Mouse (Mus musculus) liver, postnatal 0 days (tissue): ENCODE measurements around the gene Lrig1. TPM values are rescaled to one million over a fixed set of nuclear protein-coding genes. Genes with fewer than 3 reads are reported as not detected.

ENCODE experiments used
- ATAC-seq: fragments of 200-750 bp; cut with Nextera tagmentation; 2 replicates; pipeline ENCODE4 v1.8.0; 2017; ENCODE audit warnings: mild to moderate bottlenecking, moderate library complexity
- DNase-seq: peaks from one replicate; pipeline ENCODE4 v3.0.0-alpha.2; 2016
- H3K27ac ChIP-seq: fragments of 300-500 bp; sonication (generic); 2 replicates; pipeline ENCODE4 v1.5.1; 2014; ENCODE audit warnings: antibody characterized with exemption, moderate library complexity, mild to moderate bottlenecking, low read depth
- H3K27me3 ChIP-seq: fragments of 300-500 bp; sonication (generic); 2 replicates; pipeline ENCODE4 v1.6.1; 2014; ENCODE audit warnings: low read length, control low read depth, mixed read lengths; ENCODE audit not compliant: insufficient read depth
- H3K36me3 ChIP-seq: fragments of 300-500 bp; sonication (generic); replicated peaks from 2 replicates; pipeline ENCODE4 v1.6.1; 2014; ENCODE audit warnings: mild to moderate bottlenecking, control low read depth, low read length, moderate library complexity, mixed read lengths; ENCODE audit not compliant: insufficient read depth
- H3K4me1 ChIP-seq: fragments of 300-500 bp; sonication (generic); 2 replicates; pipeline ENCODE4 v1.6.1; 2014; ENCODE audit warnings: antibody characterized with exemption, mild to moderate bottlenecking, control low read depth; ENCODE audit not compliant: insufficient read depth
- H3K4me2 ChIP-seq: fragments of 300-500 bp; sonication (generic); 2 replicates; pipeline ENCODE4 v1.6.1; 2014; ENCODE audit warnings: low read depth, mild to moderate bottlenecking, low read length, moderate library complexity, mixed read lengths
- H3K4me3 ChIP-seq: fragments of 300-500 bp; sonication (generic); 2 replicates; pipeline ENCODE4 v1.5.1; 2014; ENCODE audit warnings: low read depth, low read length
- H3K9ac ChIP-seq: fragments of 300-500 bp; sonication (generic); replicated peaks from 2 replicates; pipeline ENCODE4 v1.6.1; 2014; ENCODE audit warnings: mild to moderate bottlenecking, moderate library complexity
- H3K9me3 ChIP-seq: fragments of 300-500 bp; sonication (generic); 2 replicates; pipeline ENCODE4 v1.6.1; 2016; ENCODE audit warnings: mild to moderate bottlenecking, control low read depth, low read length, mixed read lengths
- CTCF ChIP-seq: sonication (generic); IDR thresholded peaks from 2 replicates; pipeline ENCODE4 v1.5.1; 2016; ENCODE audit warnings: antibody characterized with exemption, low read depth
- EP300 ChIP-seq: IDR thresholded peaks from 2 replicates; pipeline ENCODE4 v1.6.1; 2016; ENCODE audit warnings: antibody characterized with exemption, low read depth, mild to moderate bottlenecking
- WGBS: fragments of 180-500 bp; shearing (Covaris S2); extraction: QIAGEN DNeasy Blood & Tissue Kit; methylation state at CpG from one replicate; pipeline ENCODE4 v1.1.7; 2014; ENCODE audit not compliant: insufficient replicate concordance; 5-methylcytosine and 5-hydroxymethylcytosine counted together
- polyA plus RNA-seq: library from polyadenylated mRNA; unstranded; fragments of >200 nt; fragmentation: Nextera tagmentation; extraction: Ambion mirVana; gene quantifications from 2 replicates; pipeline ENCODE4 v1.2.1, GENCODE M21; 2015

Gene Lrig1
- polyA plus RNA-seq, 1 experiment from 2014 or later = 2.5 TPM

DNA sequence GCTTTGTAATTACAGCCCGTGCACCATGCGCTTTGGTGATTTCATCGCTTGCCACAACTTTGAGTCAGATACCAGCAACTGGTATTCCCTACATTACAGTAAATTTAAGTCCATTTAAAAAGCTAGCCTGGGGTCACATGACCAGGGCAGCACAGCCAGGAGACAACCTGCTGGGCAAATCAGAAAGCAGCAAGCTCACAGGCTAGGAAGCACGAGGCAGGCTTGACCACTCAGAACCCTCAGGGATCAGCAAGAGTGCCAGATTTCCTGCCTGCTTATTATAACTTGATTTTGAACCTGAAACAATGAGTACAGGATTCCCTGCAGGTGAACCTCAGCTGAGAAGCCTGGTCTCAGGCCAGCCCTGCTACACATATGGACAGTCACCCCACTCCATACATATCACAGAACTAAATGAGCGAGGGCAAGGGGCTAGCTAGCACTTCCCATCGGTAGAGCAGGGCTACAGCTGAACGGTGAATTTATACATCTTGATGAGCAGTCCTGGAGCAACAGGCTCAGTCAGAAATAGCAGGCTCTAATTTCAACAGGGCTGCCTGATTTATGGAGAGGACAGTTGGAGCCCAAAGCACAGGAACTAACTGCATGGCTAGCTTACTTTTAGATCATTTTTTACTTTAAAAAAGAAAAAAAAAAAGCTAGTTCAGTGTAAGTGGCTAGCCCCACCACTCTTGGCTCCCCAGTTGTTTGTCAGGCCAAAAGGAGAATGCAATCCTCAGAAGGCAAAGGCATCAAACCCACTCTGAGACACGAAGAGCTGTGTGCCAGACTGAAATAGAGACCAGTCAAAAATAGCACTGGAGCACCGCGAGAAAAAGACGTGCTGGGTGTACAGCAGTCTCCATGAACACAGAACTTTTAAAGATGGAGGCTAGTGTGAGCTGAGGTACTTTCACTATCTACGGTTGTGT, 42.5 kb downstream of the Lrig1 start:
- Histone ChIP-seq H3K36me3 (peaks cover 5% of the 10 kb centered on the region; the same call in 1 of the 2 replicates), H3K9me3 (no peaks in the 10 kb centered on the region), H3K4me2 (no peak overlapping the region), H3K9ac (no peak overlapping the region), H3K4me1 (peaks cover 7% of the 10 kb centered on the region; the same call in 1 of the 2 replicates), H3K27me3 (no peaks in the 10 kb centered on the region), H3K4me3 (no peak overlapping the region), H3K27ac (no peak overlapping the region)
- DNase-seq = no peak
- 76% methylated on average over 12 of the region's 12 CpGs for whole genome bisulfite sequencing
- no peak for ATAC-seq
- TF ChIP-seq CTCF (no peak), EP300 (no peak)

DNA sequence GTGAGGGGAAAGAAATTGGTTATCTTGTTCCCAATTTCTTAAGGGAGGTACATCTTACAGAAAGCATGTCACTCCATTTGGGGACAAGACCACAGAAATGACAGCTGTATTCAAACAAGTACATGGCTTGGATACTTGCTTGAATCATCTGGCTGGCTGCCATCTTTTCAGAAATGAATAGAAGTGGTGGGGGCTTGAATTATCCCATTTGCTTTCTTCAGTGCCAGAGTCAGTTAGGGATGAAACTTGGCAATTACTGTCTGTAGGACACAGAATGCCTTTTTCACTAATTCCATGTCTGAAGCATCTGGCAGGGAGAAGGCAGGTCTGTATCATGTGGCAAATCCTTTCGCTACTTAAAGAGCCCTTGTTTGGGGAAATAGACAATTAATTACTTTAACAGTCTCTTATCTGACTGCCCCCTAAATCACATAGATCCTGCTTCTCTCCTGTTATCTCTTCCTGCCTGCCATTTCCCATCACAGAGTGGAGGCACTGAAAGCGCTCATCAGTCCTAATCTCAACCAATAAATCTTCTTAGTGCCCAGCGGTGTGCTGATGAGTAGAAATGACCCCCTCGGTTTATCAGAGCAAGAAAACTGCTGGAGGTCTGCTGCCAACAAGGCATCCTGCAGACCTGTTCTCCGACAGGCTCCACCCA, 44.0 kb downstream of the Lrig1 start:
- H3K36me3 ChIP-seq = peaks cover 5% of the 10 kb centered on the region; the same call in 1 of the 2 replicates
- H3K9ac ChIP-seq = no peak overlapping the region
- TF ChIP-seq CTCF = no peak
- no peak for TF ChIP-seq EP300
- no peaks in the 10 kb centered on the region for H3K27me3 ChIP-seq
- H3K4me1 ChIP-seq = peaks cover 7% of the 10 kb centered on the region; the same call in 1 of the 2 replicates
- no peak for ATAC-seq
- no peak overlapping the region for H3K4me3 ChIP-seq
- H3K4me2 ChIP-seq = no peak overlapping the region
- WGBS = 25% methylated on average over 5 of the region's 5 CpGs
- H3K9me3 ChIP-seq = no peaks in the 10 kb centered on the region
- no peak for DNase-seq
- no peak overlapping the region for H3K27ac ChIP-seq

DNA sequence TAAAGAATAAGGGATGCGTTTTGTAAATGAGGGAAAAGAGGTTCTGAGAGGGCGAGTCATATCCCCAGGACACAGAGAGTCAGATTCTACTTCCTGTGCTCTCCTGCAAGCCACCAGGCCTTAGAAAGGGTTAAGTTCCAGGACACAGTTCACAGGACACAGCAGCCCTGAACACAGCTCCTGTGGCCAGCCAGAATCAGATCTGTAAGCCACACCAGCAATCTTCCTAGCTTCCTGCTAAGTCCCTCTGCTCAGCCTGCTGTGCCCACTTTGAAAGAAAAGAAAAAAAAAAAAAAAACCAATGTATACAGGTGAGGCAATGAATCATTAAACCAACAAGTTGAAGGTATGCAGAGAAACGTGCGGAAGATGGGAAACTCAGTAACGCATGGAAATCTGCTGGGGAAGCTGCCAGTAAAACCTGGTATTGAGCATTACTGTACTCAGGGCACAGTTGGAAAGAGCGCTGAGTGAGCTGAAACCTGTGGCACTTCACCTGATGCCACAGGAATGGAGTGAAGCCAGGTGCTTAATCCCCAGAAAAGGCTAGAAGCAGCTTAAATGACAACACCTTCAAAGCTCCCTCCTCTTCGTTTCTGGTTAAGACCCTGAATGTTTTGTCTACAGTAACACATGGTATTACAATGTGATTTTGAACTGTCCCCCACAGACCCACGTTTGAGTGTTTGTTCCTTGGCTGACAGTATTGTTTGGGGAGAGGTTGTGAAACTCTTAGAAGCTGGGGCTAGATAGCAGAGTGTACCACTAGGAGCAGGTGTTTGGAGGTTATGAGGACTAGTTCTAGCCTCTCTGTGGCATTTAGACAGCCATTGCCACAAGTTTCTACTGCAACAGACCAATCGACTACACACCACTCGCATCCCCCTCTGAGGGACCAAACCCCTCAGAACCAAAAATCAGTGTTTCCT, 46.3 kb downstream of the Lrig1 start:
- 72% methylated on average over 10 of the region's 10 CpGs for WGBS
- peaks cover 5% of the 10 kb centered on the region; the same call in 1 of the 2 replicates for H3K36me3 ChIP-seq
- H3K4me1 ChIP-seq = peaks cover 17% of the 10 kb centered on the region
- TF ChIP-seq EP300 (no peak), CTCF (no peak)
- H3K9me3 ChIP-seq = no peaks in the 10 kb centered on the region
- no peak for DNase-seq
- H3K9ac ChIP-seq = no peak overlapping the region
- H3K4me3 ChIP-seq = no peak overlapping the region
- H3K27ac ChIP-seq = no peak overlapping the region
- ATAC-seq = peak; percentile 63
- H3K4me2 ChIP-seq = no peak overlapping the region
- H3K27me3 ChIP-seq = no peaks in the 10 kb centered on the region

DNA sequence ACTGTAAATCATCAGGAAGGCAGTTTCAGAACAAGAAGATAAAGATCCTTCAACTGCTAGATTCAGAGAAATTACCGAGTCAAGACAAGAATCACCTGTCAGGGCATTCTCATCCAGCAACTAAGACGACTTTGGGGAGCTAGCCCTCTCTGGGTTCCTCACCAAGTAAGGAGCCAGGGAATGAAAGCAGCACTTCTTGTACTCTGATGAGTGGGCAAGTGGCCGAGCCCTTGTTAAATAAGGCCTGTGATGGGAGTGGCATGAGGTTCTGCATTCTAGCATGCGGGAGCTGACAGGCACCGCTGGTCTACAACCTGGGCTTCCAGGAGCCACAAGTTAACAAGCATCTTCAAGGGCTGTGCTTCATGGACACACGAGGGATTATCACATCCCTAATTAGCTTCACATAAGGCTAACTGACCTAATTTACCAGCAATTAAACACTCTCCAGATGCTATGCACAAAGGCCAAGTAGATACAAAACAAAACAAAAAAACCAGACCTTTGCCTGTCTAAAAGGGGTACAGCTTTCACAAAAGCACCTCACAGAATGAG, 47.2 kb downstream of the Lrig1 start:
- no peak for DNase-seq
- TF ChIP-seq EP300 (no peak), CTCF (no peak)
- WGBS = 72% methylated on average over 6 of the region's 6 CpGs

DNA sequence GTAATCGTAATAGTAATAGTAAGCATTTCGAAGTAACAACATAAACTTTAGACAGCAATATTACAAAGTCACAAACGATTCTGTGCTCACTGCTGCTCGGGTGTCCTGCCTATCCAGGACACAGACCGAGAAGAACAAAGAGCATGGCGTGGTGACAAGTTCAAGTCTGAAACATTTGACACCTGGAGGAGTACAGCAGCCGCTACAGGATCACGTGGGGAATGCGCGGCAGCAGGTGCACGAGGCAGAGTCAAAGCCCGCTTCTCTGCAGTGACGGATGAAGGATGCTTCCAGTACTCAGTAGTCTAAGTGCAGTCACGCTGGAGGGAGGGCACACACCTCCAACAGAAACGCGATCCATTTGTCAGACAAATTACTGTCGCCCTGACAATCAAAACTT, 48.4 kb downstream of the Lrig1 start:
- no peak overlapping the region for H3K4me3 ChIP-seq
- TF ChIP-seq CTCF = no peak
- TF ChIP-seq EP300 = no peak
- peaks cover 3% of the 10 kb centered on the region; the same call in 1 of the 2 replicates for H3K36me3 ChIP-seq
- no peaks in the 10 kb centered on the region for H3K9me3 ChIP-seq
- WGBS = 83% methylated on average over 17 of the region's 17 CpGs
- ATAC-seq (no peak), DNase-seq (no peak)
- H3K9ac ChIP-seq = no peak overlapping the region
- H3K4me1 ChIP-seq = peaks cover 27% of the 10 kb centered on the region
- no peak overlapping the region for H3K27ac ChIP-seq
- no peak overlapping the region for H3K4me2 ChIP-seq
- H3K27me3 ChIP-seq = no peaks in the 10 kb centered on the region

More for the DNA sequence above, 47.2 kb downstream of the Lrig1 start:
- H3K9me3 ChIP-seq = no peaks in the 10 kb centered on the region
- no peaks in the 10 kb centered on the region for H3K27me3 ChIP-seq
- no peak overlapping the region for H3K9ac ChIP-seq
- no peak for ATAC-seq
- H3K4me2 ChIP-seq = no peak overlapping the region
- peaks cover 3% of the 10 kb centered on the region; the same call in 1 of the 2 replicates for H3K36me3 ChIP-seq
- H3K4me3 ChIP-seq = no peak overlapping the region
- no peak overlapping the region for H3K27ac ChIP-seq
- H3K4me1 ChIP-seq = peaks cover 21% of the 10 kb centered on the region
